Mouse (Mus musculus): ENCODE results near the gene Stac3. TPM values are rescaled to one million over a fixed set of nuclear protein-coding genes. Genes with fewer than 3 reads are reported as not detected.

The Stac3 gene
- polyA plus RNA-seq, 1 experiment from 2014 or later = 0.32 TPM

Other genes starting within 250 kb of the Stac3 start
- 9.2 and 10.6 TPM in 2 replicates for gene Kif5a, start 238.3 kb upstream of the Stac3 start, polyA plus RNA-seq (2014; fragmentation: Nextera tagmentation; extraction: Ambion mirVana)
- gene Dctn2, start 235.3 kb upstream of the Stac3 start, polyA plus RNA-seq (2014; fragmentation: Nextera tagmentation; extraction: Ambion mirVana) = 157 and 166 TPM in 2 replicates
- gene Mbd6, start 212.7 kb upstream of the Stac3 start, polyA plus RNA-seq (2014; fragmentation: Nextera tagmentation; extraction: Ambion mirVana) = 19.2 and 20.6 TPM in 2 replicates
- gene Mars, start 189.9 kb upstream of the Stac3 start, polyA plus RNA-seq (2014; fragmentation: Nextera tagmentation; extraction: Ambion mirVana) = 123 and 124 TPM in 2 replicates
- 4.2 and 4.4 TPM in 2 replicates for gene Arhgap9, start 179.7 kb upstream of the Stac3 start, polyA plus RNA-seq (2014; fragmentation: Nextera tagmentation; extraction: Ambion mirVana)
- 12.6 and 15.1 TPM in 2 replicates for gene Gli1, start 159.7 kb upstream of the Stac3 start, polyA plus RNA-seq (2014; fragmentation: Nextera tagmentation; extraction: Ambion mirVana)
- gene Inhbe, start 147.3 kb upstream of the Stac3 start, polyA plus RNA-seq (2014; fragmentation: Nextera tagmentation; extraction: Ambion mirVana) = not detected in 2 replicates
- not detected in 2 replicates for gene Inhbc, start 131.3 kb upstream of the Stac3 start, polyA plus RNA-seq (2014; fragmentation: Nextera tagmentation; extraction: Ambion mirVana)
- 29.8 and 31.5 TPM in 2 replicates for gene R3hdm2, start 121.4 kb upstream of the Stac3 start, polyA plus RNA-seq (2014; fragmentation: Nextera tagmentation; extraction: Ambion mirVana)
- gene Ndufa4l2, start 13.3 kb downstream of the Stac3 start, polyA plus RNA-seq (2014; fragmentation: Nextera tagmentation; extraction: Ambion mirVana) = 25.9 and 28.5 TPM in 2 replicates
- 132 and 142 TPM in 2 replicates for gene Shmt2, start 20.8 kb downstream of the Stac3 start, polyA plus RNA-seq (2014; fragmentation: Nextera tagmentation; extraction: Ambion mirVana)
- 4.0 and 5.5 TPM in 2 replicates for gene Nxph4, start 32.9 kb downstream of the Stac3 start, polyA plus RNA-seq (2014; fragmentation: Nextera tagmentation; extraction: Ambion mirVana)
- gene Lrp1, start 119.5 kb downstream of the Stac3 start, polyA plus RNA-seq (2014; fragmentation: Nextera tagmentation; extraction: Ambion mirVana) = 92.1 and 96.6 TPM in 2 replicates
- gene Stat6, start 141.3 kb downstream of the Stac3 start, polyA plus RNA-seq (2014; fragmentation: Nextera tagmentation; extraction: Ambion mirVana) = 28.5 and 29.4 TPM in 2 replicates
- 8.8 and 8.9 TPM in 2 replicates for gene Nemp1, start 165.2 kb downstream of the Stac3 start, polyA plus RNA-seq (2014; fragmentation: Nextera tagmentation; extraction: Ambion mirVana)
- 7.4 and 7.5 TPM in 2 replicates for gene Nab2, start 166.9 kb downstream of the Stac3 start, polyA plus RNA-seq (2014; fragmentation: Nextera tagmentation; extraction: Ambion mirVana)
- gene Myo1a, start 203.5 kb downstream of the Stac3 start, polyA plus RNA-seq (2014; fragmentation: Nextera tagmentation; extraction: Ambion mirVana) = 11.5 and 15.3 TPM in 2 replicates
- 5.3 and 8.3 TPM in 2 replicates for gene Tac2, start 222.8 kb downstream of the Stac3 start, polyA plus RNA-seq (2014; fragmentation: Nextera tagmentation; extraction: Ambion mirVana)
- gene Zbtb39, start 237.9 kb downstream of the Stac3 start, polyA plus RNA-seq (2014; fragmentation: Nextera tagmentation; extraction: Ambion mirVana) = 3.9 and 4.1 TPM in 2 replicates

All from intestine, embryonic 14.5 days (tissue).